Mouse (Mus musculus): ENCODE results near the gene Sertad4. TPM values are rescaled to one million over a fixed set of nuclear protein-coding genes. Genes with fewer than 3 reads are reported as not detected.

Sertad4 gene
- polyA plus RNA-seq, 1 experiment from 2014 or later, result 49.7 TPM

- 45% methylated on average over 3 of the region's 3 CpGs for WGBS
- no peaks in the 10 kb centered on the region for H3K27me3 ChIP-seq (replicated peaks; ENCODE audit: control insufficient read depth, insufficient read depth, low read length)
- H3K4me1 ChIP-seq (ENCODE audit: control insufficient read depth, insufficient read depth, low read length), result peaks cover 19% of the 10 kb centered on the region
- no peak overlapping the region for H3K4me2 ChIP-seq (ENCODE audit: low read depth, low read length)
- no peak overlapping the region for H3K4me3 ChIP-seq (ENCODE audit: low read depth, low read length)
- DNase-seq (ENCODE audit: low spot score) (no peak), ATAC-seq (ENCODE audit: low read depth) (no peak)
- H3K9me3 ChIP-seq (ENCODE audit: control insufficient read depth, low read length), result no peaks in the 10 kb centered on the region
- H3K36me3 ChIP-seq (ENCODE audit: control insufficient read depth, insufficient read depth, low read length), result peaks cover 78% of the 10 kb centered on the region
- no peak overlapping the region for H3K27ac ChIP-seq (replicated peaks; ENCODE audit: low read depth, low read length)
- no peak overlapping the region for H3K9ac ChIP-seq (ENCODE audit: low read depth, low read length)
Measured at GRCm38 (mm10) chr1:192847254-192847653, 8.3 kb downstream of the Sertad4 start.

GRCm38 (mm10) chr1:192841094-192841813, 14.3 kb downstream of the Sertad4 start:
- H3K4me2 ChIP-seq (ENCODE audit: low read depth, low read length), result no peak overlapping the region
- no peaks in the 10 kb centered on the region for H3K4me1 ChIP-seq (ENCODE audit: control insufficient read depth, insufficient read depth, low read length)
- no peaks in the 10 kb centered on the region; the same call in 1 of the 2 replicates for H3K27me3 ChIP-seq (replicated peaks; ENCODE audit: control insufficient read depth, insufficient read depth, low read length)
- H3K9ac ChIP-seq (ENCODE audit: low read depth, low read length), result no peak overlapping the region
- H3K9me3 ChIP-seq (ENCODE audit: control insufficient read depth, low read length), result no peaks in the 10 kb centered on the region
- H3K4me3 ChIP-seq (ENCODE audit: low read depth, low read length), result no peak overlapping the region
- peaks cover 32% of the 10 kb centered on the region for H3K36me3 ChIP-seq (ENCODE audit: control insufficient read depth, insufficient read depth, low read length)
- 60% methylated on average over 9 of the region's 9 CpGs for WGBS
- H3K27ac ChIP-seq (replicated peaks; ENCODE audit: low read depth, low read length), result peak overlapping the region; percentile 10; the same call in 1 of the 2 replicates
- ATAC-seq (ENCODE audit: low read depth) (no peak), DNase-seq (ENCODE audit: low spot score) (no peak)

- H3K4me3 ChIP-seq (ENCODE audit: low read depth, low read length), result no peak overlapping the region
- ATAC-seq (ENCODE audit: low read depth), result no peak
- no peaks in the 10 kb centered on the region; the same call in 1 of the 2 replicates for H3K4me1 ChIP-seq (ENCODE audit: control insufficient read depth, insufficient read depth, low read length)
- no peak overlapping the region for H3K4me2 ChIP-seq (ENCODE audit: low read depth, low read length)
- no peaks in the 10 kb centered on the region; the same call in 1 of the 2 replicates for H3K27me3 ChIP-seq (replicated peaks; ENCODE audit: control insufficient read depth, insufficient read depth, low read length)
- H3K27ac ChIP-seq (replicated peaks; ENCODE audit: low read depth, low read length), result no peak overlapping the region
- H3K9ac ChIP-seq (ENCODE audit: low read depth, low read length), result no peak overlapping the region
- H3K9me3 ChIP-seq (ENCODE audit: control insufficient read depth, low read length), result no peaks in the 10 kb centered on the region
- peaks cover 26% of the 10 kb centered on the region for H3K36me3 ChIP-seq (ENCODE audit: control insufficient read depth, insufficient read depth, low read length)
- DNase-seq (ENCODE audit: low spot score), result no peak
- WGBS, result 81% methylated on average over 2 of the region's 2 CpGs
Measured at GRCm38 (mm10) chr1:192840655-192841054, 14.9 kb downstream of the Sertad4 start.

- no peaks in the 10 kb centered on the region for H3K9me3 ChIP-seq (ENCODE audit: control insufficient read depth, low read length)
- H3K4me3 ChIP-seq (ENCODE audit: low read depth, low read length), result peak overlapping the region; percentile 47
- H3K9ac ChIP-seq (ENCODE audit: low read depth, low read length), result peak overlapping the region; percentile 62
- ATAC-seq (ENCODE audit: low read depth), result peak; percentile 70
- peak overlapping the region; percentile 87 for H3K4me2 ChIP-seq (ENCODE audit: low read depth, low read length)
- DNase-seq (ENCODE audit: low spot score), result peak; percentile 84
- peaks cover 26% of the 10 kb centered on the region for H3K4me1 ChIP-seq (ENCODE audit: control insufficient read depth, insufficient read depth, low read length)
- H3K36me3 ChIP-seq (ENCODE audit: control insufficient read depth, insufficient read depth, low read length), result no peaks in the 10 kb centered on the region
- WGBS, result 9% methylated on average over 18 of the region's 18 CpGs
- H3K27ac ChIP-seq (replicated peaks; ENCODE audit: low read depth, low read length), result peak overlapping the region; percentile 93
- H3K27me3 ChIP-seq (replicated peaks; ENCODE audit: control insufficient read depth, insufficient read depth, low read length), result no peaks in the 10 kb centered on the region; the same call in 1 of the 2 replicates
Measured at GRCm38 (mm10) chr1:192835211-192835681, 20.3 kb downstream of the Sertad4 start.

GRCm38 (mm10) chr1:192834361-192835210, 21.0 kb downstream of the Sertad4 start:
- H3K4me2 ChIP-seq (ENCODE audit: low read depth, low read length), result peak overlapping the region; percentile 87
- peak; percentile 85 for DNase-seq (ENCODE audit: low spot score)
- no peaks in the 10 kb centered on the region; the same call in 1 of the 2 replicates for H3K27me3 ChIP-seq (replicated peaks; ENCODE audit: control insufficient read depth, insufficient read depth, low read length)
- peaks cover 28% of the 10 kb centered on the region for H3K4me1 ChIP-seq (ENCODE audit: control insufficient read depth, insufficient read depth, low read length)
- peak overlapping the region; percentile 93 for H3K27ac ChIP-seq (replicated peaks; ENCODE audit: low read depth, low read length)
- H3K9ac ChIP-seq (ENCODE audit: low read depth, low read length), result peak overlapping the region; percentile 62
- peak overlapping the region; percentile 47 for H3K4me3 ChIP-seq (ENCODE audit: low read depth, low read length)
- H3K36me3 ChIP-seq (ENCODE audit: control insufficient read depth, insufficient read depth, low read length), result no peaks in the 10 kb centered on the region
- no peaks in the 10 kb centered on the region for H3K9me3 ChIP-seq (ENCODE audit: control insufficient read depth, low read length)
- peak; percentile 84 for ATAC-seq (ENCODE audit: low read depth)
- 2% methylated on average over 48 of the region's 63 CpGs for WGBS

GRCm38 (mm10) chr1:192833586-192833985, 22.0 kb downstream of the Sertad4 start:
- DNase-seq (ENCODE audit: low spot score) (no peak), ATAC-seq (ENCODE audit: low read depth) (no peak)
- no peaks in the 10 kb centered on the region for H3K9me3 ChIP-seq (ENCODE audit: control insufficient read depth, low read length)
- no peaks in the 10 kb centered on the region for H3K36me3 ChIP-seq (ENCODE audit: control insufficient read depth, insufficient read depth, low read length)
- H3K27ac ChIP-seq (replicated peaks; ENCODE audit: low read depth, low read length), result peak overlapping the region; percentile 93; the same call in 1 of the 2 replicates
- no peak overlapping the region for H3K4me2 ChIP-seq (ENCODE audit: low read depth, low read length)
- peaks cover 28% of the 10 kb centered on the region for H3K4me1 ChIP-seq (ENCODE audit: control insufficient read depth, insufficient read depth, low read length)
- no peak overlapping the region for H3K4me3 ChIP-seq (ENCODE audit: low read depth, low read length)
- 27% methylated on average over 19 of the region's 26 CpGs for WGBS
- H3K9ac ChIP-seq (ENCODE audit: low read depth, low read length), result 0 out of 2 replicates have a peak overlapping the region, but pooled peaks have one; percentile 3
- no peaks in the 10 kb centered on the region; the same call in 1 of the 2 replicates for H3K27me3 ChIP-seq (replicated peaks; ENCODE audit: control insufficient read depth, insufficient read depth, low read length)

GRCm38 (mm10) chr1:192833097-192833496, 22.5 kb downstream of the Sertad4 start:
- H3K4me1 ChIP-seq (ENCODE audit: control insufficient read depth, insufficient read depth, low read length), result peaks cover 28% of the 10 kb centered on the region
- WGBS, result 50% methylated on average over 4 of the region's 4 CpGs

GRCm38 (mm10) chr1:192832338-192832737, 23.2 kb downstream of the Sertad4 start:
- no peaks in the 10 kb centered on the region for H3K27me3 ChIP-seq (replicated peaks; ENCODE audit: control insufficient read depth, insufficient read depth, low read length)
- H3K36me3 ChIP-seq (ENCODE audit: control insufficient read depth, insufficient read depth, low read length), result no peaks in the 10 kb centered on the region
- H3K4me1 ChIP-seq (ENCODE audit: control insufficient read depth, insufficient read depth, low read length), result peaks cover 28% of the 10 kb centered on the region
- no peak overlapping the region for H3K4me3 ChIP-seq (ENCODE audit: low read depth, low read length)
- no peak overlapping the region for H3K27ac ChIP-seq (replicated peaks; ENCODE audit: low read depth, low read length)
- WGBS, result 56% methylated on average over 2 of the region's 2 CpGs
- ATAC-seq (ENCODE audit: low read depth) (no peak), DNase-seq (ENCODE audit: low spot score) (no peak)
- no peak overlapping the region for H3K4me2 ChIP-seq (ENCODE audit: low read depth, low read length)
- no peak overlapping the region for H3K9ac ChIP-seq (ENCODE audit: low read depth, low read length)
- H3K9me3 ChIP-seq (ENCODE audit: control insufficient read depth, low read length), result no peaks in the 10 kb centered on the region

More at GRCm38 (mm10) chr1:192833097-192833496, 22.5 kb downstream of the Sertad4 start:
- Histone ChIP-seq H3K27me3 (replicated peaks; ENCODE audit: control insufficient read depth, insufficient read depth, low read length) (no peaks in the 10 kb centered on the region; the same call in 1 of the 2 replicates), H3K4me2 (ENCODE audit: low read depth, low read length) (no peak overlapping the region), H3K9ac (ENCODE audit: low read depth, low read length) (no peak overlapping the region), H3K27ac (replicated peaks; ENCODE audit: low read depth, low read length) (no peak overlapping the region), H3K36me3 (ENCODE audit: control insufficient read depth, insufficient read depth, low read length) (no peaks in the 10 kb centered on the region), H3K9me3 (ENCODE audit: control insufficient read depth, low read length) (no peaks in the 10 kb centered on the region), H3K4me3 (ENCODE audit: low read depth, low read length) (no peak overlapping the region)
- ATAC-seq (ENCODE audit: low read depth), result no peak
- DNase-seq (ENCODE audit: low spot score), result no peak
